ENCODE assay signal across 16 mouse cellular contexts in genomic region chr7:130969507-130969906, GRCm38 (mm10). TPM values are rescaled to one million over a fixed set of nuclear protein-coding genes. Genes with fewer than 3 reads are reported as not detected.
"Had no signal": no experiment of that assay in that cellular context is flagged by ENCODE, and none has a peak within 500 bp of the region (broad histone marks: within the 10 kb centered on the region; RNA-seq: fewer than 3 reads in every experiment).

No protein-coding gene starts in this region.

- DNase-seq: kidney, adult 8-10 months; kidney, postnatal 25 days; left cerebral cortex, postnatal 4 days; lung, adult 18-20 months; lung, postnatal 14 days; retina, postnatal 1 day; right cerebral cortex, postnatal 4 days; spleen, adult 18-20 months; thymus, adult 2 months; thymus, postnatal 25 days had no signal

- H3K9me3 ChIP-seq: midbrain, embryonic 12.5 days; neural tube, embryonic 13.5 days had no signal

- H3K9ac ChIP-seq: liver, embryonic 14.5 days; midbrain, embryonic 12.5 days; neural tube, embryonic 13.5 days had no signal

- H3K4me3 ChIP-seq: midbrain, embryonic 12.5 days; neural tube, embryonic 13.5 days had no signal

- H3K27ac ChIP-seq: liver, embryonic 14.5 days; midbrain, embryonic 12.5 days; neural tube, embryonic 13.5 days had no signal

- ATAC-seq: intestine, postnatal 0 days; midbrain, embryonic 16.5 days had no signal

- H3K4me2 ChIP-seq: midbrain, embryonic 12.5 days; neural tube, embryonic 13.5 days had no signal

- H3K27me3 ChIP-seq: midbrain, embryonic 12.5 days; neural tube, embryonic 13.5 days had no signal

- H3K36me3 ChIP-seq: midbrain, embryonic 12.5 days; neural tube, embryonic 13.5 days had no signal

RNA-seq across cellular contexts. Expression of gene Htra1, which starts 33.6 kb away (rescaled TPM):
- total RNA-seq: megakaryocyte-erythroid progenitor cell, adult 5-6 weeks had no signal
